Mouse (Mus musculus): ENCODE data around the gene Duox1.
A peak's percentile ranks its signal among the peaks of the same experiment; 100 is the strongest.

The Duox1 gene

GRCm38 (mm10) chr2:122315372-122315771 lies at the start of gene Duox1:
Gene Duox1, plus strand, starts transcription at chr2:122315672.
- DNase-seq (ENCODE audit: low spot score), result no peak

- DNase-seq (ENCODE audit: low spot score), result no peak
Measured at GRCm38 (mm10) chr2:122266407-122267193, 48.9 kb upstream of the Duox1 start.

GRCm38 (mm10) chr2:122278769-122279168 lies 36.7 kb upstream of the Duox1 start:
- DNase-seq (ENCODE audit: low spot score), result no peak

GRCm38 (mm10) chr2:122284091-122284490 lies 31.4 kb upstream of the Duox1 start:
- no peak for DNase-seq (ENCODE audit: low spot score)

- DNase-seq (ENCODE audit: low spot score), result no peak
Measured at GRCm38 (mm10) chr2:122286137-122286536, 29.3 kb upstream of the Duox1 start.

GRCm38 (mm10) chr2:122294916-122295315 lies 20.6 kb upstream of the Duox1 start:
- no peak for DNase-seq (ENCODE audit: low spot score)

- DNase-seq (ENCODE audit: low spot score), result no peak
Measured at GRCm38 (mm10) chr2:122297271-122298095, 18.0 kb upstream of the Duox1 start.

GRCm38 (mm10) chr2:122298096-122298499 lies 17.4 kb upstream of the Duox1 start, which contains the start of gene Duox2:
Gene Duox2, minus strand, starts transcription at chr2:122298449.
- DNase-seq (ENCODE audit: low spot score), result no peak

- no peak for DNase-seq (ENCODE audit: low spot score)
Measured at GRCm38 (mm10) chr2:122298596-122299490, 16.6 kb upstream of the Duox1 start, which contains the start of gene Duoxa2. Gene Duoxa2, plus strand, starts transcription at chr2:122298900.

- no peak for DNase-seq (ENCODE audit: low spot score)
Measured at GRCm38 (mm10) chr2:122299911-122300655, 15.4 kb upstream of the Duox1 start.

GRCm38 (mm10) chr2:122300656-122301020 lies 14.8 kb upstream of the Duox1 start:
- DNase-seq (ENCODE audit: low spot score), result no peak

GRCm38 (mm10) chr2:122301081-122301920 lies 14.2 kb upstream of the Duox1 start:
- DNase-seq (ENCODE audit: low spot score), result no peak

GRCm38 (mm10) chr2:122301921-122302573 lies 13.4 kb upstream of the Duox1 start:
- no peak for DNase-seq (ENCODE audit: low spot score)

- DNase-seq (ENCODE audit: low spot score), result peak; percentile 43
Measured at GRCm38 (mm10) chr2:122302574-122303241, 12.8 kb upstream of the Duox1 start.

GRCm38 (mm10) chr2:122304544-122304943 lies 10.9 kb upstream of the Duox1 start:
- no peak for DNase-seq (ENCODE audit: low spot score)

- DNase-seq (ENCODE audit: low spot score), result no peak
Measured at GRCm38 (mm10) chr2:122305097-122305892, 10.2 kb upstream of the Duox1 start.

- DNase-seq (ENCODE audit: low spot score), result no peak
Measured at GRCm38 (mm10) chr2:122306184-122306583, 9.3 kb upstream of the Duox1 start.

- DNase-seq (ENCODE audit: low spot score), result no peak
Measured at GRCm38 (mm10) chr2:122309647-122310046, 5.8 kb upstream of the Duox1 start.

Measured in layer of hippocampus, adult 9-10 months (tissue).